Mouse (Mus musculus): Measurements from ENCODE around the gene Cd72.

GRCm38 (mm10) chr4:43489611-43490010 lies 35.2 kb upstream of the Cd72 start:
- TF ChIP-seq CTCF (IDR thresholded peaks at IDR 0.05; ENCODE audit: borderline replicate concordance, insufficient read depth, low read depth, low read length), result no peak
- no peak for TF ChIP-seq POLR2A (IDR thresholded peaks at IDR 0.05; ENCODE audit: borderline replicate concordance, insufficient read depth, low read length)

Data from cerebellum, adult 2 months (tissue).